Mouse (Mus musculus) thymus, adult 2 months (tissue): ENCODE measurements at regions not wholly inside any gene's neighbourhood (a gene's known extent, or its start where the extent isn't known, plus 50 kb on each side); places are given as distances from the start of the nearest gene placed in this dataset.

Experiments
- DNase-seq: peaks from one replicate; pipeline ENCODE4 v3.0.0; 2021
- H3K27ac ChIP-seq: fragments of 200-500 bp; 2 replicates; pipeline ENCODE4 v1.5.1; 2012; ENCODE audit warnings: low read length, control low read depth; ENCODE audit not compliant: control insufficient read depth, insufficient read depth
- H3K27me3 ChIP-seq: fragments of 200-500 bp; 2 replicates; pipeline ENCODE4 v1.6.1; 2012; ENCODE audit warnings: mild to moderate bottlenecking, low read length, moderate library complexity, mixed read lengths; ENCODE audit not compliant: control insufficient read depth, insufficient read depth
- H3K36me3 ChIP-seq: fragments of 200-500 bp; 2 replicates; pipeline ENCODE4 v1.6.1; 2012; ENCODE audit warnings: mild to moderate bottlenecking, low read length, moderate library complexity; ENCODE audit not compliant: control insufficient read depth, insufficient read depth
- H3K4me1 ChIP-seq: fragments of 200-500 bp; replicated peaks from 2 replicates; pipeline ENCODE4 v1.6.1; 2012; ENCODE audit warnings: low read length; ENCODE audit not compliant: control insufficient read depth, insufficient read depth
- H3K4me3 ChIP-seq: fragments of 200-500 bp; 2 replicates; pipeline ENCODE4 v1.5.1; 2012; ENCODE audit warnings: mild to moderate bottlenecking, low read length, control low read depth, moderate library complexity; ENCODE audit not compliant: control insufficient read depth, insufficient read depth
- CTCF ChIP-seq: fragments of 200-500 bp; IDR thresholded peaks from 2 replicates; pipeline ENCODE4 v1.5.1; 2012; ENCODE audit warnings: mild to moderate bottlenecking, control low read depth, low read length, moderate library complexity, borderline replicate concordance; ENCODE audit not compliant: control insufficient read depth, poor library complexity, insufficient read depth; ENCODE audit errors: extremely low read depth
- POLR2A ChIP-seq: fragments of 200-500 bp; IDR thresholded peaks from 2 replicates; pipeline ENCODE4 v1.6.1; 2012; ENCODE audit warnings: mild to moderate bottlenecking, low read length, control low read depth, moderate library complexity; ENCODE audit not compliant: control insufficient read depth, poor library complexity, insufficient read depth; ENCODE audit errors: extremely low read depth
- WGBS: fragments of 180-500 bp; shearing (Covaris S2); methylation state at CpG from one replicate; pipeline ENCODE4 v1.1.7; 2018; 5-methylcytosine and 5-hydroxymethylcytosine counted together

DNA sequence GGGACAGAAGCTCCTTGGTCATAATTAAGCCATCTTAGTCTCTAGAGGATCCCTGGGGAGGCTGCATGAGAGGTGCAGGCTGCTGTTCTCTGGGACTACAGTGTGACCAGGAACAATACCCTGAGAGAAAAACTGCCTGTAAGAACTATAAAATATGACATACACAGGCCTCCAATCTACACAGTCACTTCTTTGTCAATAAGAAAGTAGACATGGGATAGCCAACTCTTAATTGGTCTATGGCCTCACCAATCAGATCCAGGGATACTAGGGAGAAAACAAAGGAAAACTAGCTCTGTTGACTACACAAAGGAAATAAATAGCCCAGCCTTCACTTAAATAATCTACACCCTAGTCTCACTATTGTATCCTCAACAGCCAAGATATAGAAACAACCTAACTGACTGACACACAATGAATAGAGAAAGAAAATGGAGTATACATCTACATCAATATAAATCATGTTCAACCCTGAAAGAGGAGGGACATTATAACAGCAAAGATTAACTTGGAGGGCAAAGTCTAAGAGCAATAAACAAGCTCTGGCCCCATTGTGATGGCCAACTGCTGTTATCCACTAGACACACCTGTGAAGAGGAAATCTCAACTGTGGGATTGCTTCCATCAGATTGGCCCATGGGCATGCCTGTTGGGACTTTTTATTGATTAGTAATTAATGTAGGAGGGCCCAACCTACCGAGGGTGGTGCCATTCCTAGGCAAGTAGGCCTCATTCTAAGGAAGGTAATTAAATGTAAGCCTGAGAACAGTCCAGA lies 166.6 kb upstream of the Mgmt start:
- TF ChIP-seq CTCF (no peak), POLR2A (no peak)
- WGBS = 81% methylated on average over 1 of the region's 1 CpGs
- Histone ChIP-seq H3K36me3 (no peaks in the 10 kb centered on the region), H3K27me3 (no peaks in the 10 kb centered on the region), H3K27ac (no peak overlapping the region), H3K4me3 (no peak overlapping the region), H3K4me1 (no peaks in the 10 kb centered on the region)
- DNase-seq = no peak

DNA sequence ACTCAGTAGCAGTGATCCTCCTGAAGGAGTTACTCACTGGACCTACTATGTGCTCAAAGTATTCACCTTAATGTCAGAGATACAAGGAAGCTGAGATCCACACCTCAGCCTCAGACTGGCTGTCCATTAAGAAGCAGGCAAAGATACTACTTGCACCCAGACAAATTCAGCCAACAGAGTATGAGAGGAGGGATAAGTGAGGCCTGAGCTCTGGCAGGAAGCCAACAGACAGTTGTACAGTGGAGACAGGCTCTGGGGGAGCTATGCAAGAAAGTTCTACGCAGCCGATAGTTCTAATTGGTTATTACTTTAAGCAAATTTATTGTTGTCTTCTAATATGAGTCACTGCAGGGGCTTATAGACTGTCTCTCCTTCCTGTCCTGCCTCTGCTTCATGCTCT lies 152.2 kb upstream of the Mgmt start:
- Histone ChIP-seq H3K27me3 (no peaks in the 10 kb centered on the region), H3K36me3 (no peaks in the 10 kb centered on the region), H3K4me3 (no peak overlapping the region), H3K4me1 (no peaks in the 10 kb centered on the region), H3K27ac (no peak overlapping the region)
- 98% methylated on average over 2 of the region's 2 CpGs for WGBS
- no peak for DNase-seq
- TF ChIP-seq CTCF = no peak
- TF ChIP-seq POLR2A = no peak

DNA sequence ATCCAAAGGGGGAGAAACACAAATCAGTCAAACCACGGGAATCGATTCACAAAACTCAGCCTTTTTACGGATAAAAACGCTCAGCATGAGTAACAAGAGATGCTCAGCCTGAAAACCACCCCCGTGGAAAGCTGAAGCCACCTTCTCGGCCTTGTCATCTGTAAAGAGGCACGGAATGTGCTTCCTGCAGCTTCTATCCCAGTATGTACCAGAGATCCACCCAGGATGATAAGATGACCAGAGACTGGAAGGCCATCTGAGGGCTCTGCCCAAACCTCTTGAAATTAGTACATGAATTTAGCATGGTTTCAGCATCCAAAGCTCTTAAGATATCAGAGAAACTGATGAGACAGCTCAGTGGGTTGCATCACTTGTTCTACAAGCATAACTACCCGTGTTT lies 149.0 kb upstream of the Mgmt start:
- H3K27me3 ChIP-seq = no peaks in the 10 kb centered on the region
- 91% methylated on average over 8 of the region's 8 CpGs for WGBS
- no peaks in the 10 kb centered on the region for H3K4me1 ChIP-seq
- TF ChIP-seq POLR2A (no peak), CTCF (no peak)
- no peak for DNase-seq
- no peak overlapping the region for H3K4me3 ChIP-seq
- H3K36me3 ChIP-seq = no peaks in the 10 kb centered on the region
- no peak overlapping the region for H3K27ac ChIP-seq

DNA sequence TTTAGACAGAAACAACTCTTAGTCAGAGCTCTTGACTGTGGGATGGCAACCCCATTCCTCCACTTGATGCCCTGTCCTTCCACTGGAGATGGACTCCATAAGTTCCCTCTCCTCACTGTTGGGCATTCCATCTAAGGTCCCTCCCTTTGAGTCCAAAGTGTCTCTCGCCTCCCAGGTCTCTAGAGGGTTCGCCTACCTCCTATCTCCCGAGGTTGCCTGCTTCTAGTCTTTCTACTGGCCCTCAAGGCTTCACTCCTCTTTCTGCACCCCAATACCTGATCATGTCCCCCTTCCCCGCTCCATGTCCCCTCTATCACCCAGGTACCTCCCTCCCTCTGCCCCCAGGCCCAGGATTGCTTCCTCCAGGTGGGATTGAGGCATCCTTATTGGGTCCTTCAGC lies 142.9 kb upstream of the Mgmt start:
- DNase-seq = no peak
- WGBS = 92% methylated on average over 4 of the region's 4 CpGs
- no peak for TF ChIP-seq POLR2A
- H3K27ac ChIP-seq = no peak overlapping the region
- no peaks in the 10 kb centered on the region for H3K36me3 ChIP-seq
- no peaks in the 10 kb centered on the region for H3K4me1 ChIP-seq
- no peaks in the 10 kb centered on the region for H3K27me3 ChIP-seq
- H3K4me3 ChIP-seq = no peak overlapping the region

DNA sequence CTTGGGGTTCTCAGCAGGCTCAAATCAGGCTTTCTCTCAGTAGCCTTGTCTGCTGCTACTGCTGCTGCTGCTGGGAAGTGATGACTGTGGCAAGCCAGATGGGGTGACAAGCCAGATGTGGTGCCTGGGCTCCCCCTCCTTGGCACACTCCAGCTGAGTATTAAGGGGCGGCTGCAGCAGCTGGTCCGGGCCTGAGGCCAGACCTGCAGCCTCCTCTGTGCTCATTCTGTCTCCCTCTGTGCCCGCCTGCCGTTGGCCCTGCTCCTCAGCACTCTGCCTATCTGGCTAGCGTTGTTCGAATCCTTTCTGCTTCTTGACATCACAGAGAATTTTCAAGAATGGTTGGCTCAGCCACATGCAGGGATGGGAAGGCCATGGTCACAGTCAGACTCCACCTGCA lies 139.6 kb upstream of the Mgmt start:
- no peak overlapping the region for H3K4me3 ChIP-seq
- WGBS = 95% methylated on average over 6 of the region's 6 CpGs
- no peaks in the 10 kb centered on the region for H3K36me3 ChIP-seq
- H3K27ac ChIP-seq = no peak overlapping the region
- H3K4me1 ChIP-seq = no peaks in the 10 kb centered on the region
- H3K27me3 ChIP-seq = no peaks in the 10 kb centered on the region
- no peak for DNase-seq
- no peak for TF ChIP-seq CTCF
- no peak for TF ChIP-seq POLR2A

DNA sequence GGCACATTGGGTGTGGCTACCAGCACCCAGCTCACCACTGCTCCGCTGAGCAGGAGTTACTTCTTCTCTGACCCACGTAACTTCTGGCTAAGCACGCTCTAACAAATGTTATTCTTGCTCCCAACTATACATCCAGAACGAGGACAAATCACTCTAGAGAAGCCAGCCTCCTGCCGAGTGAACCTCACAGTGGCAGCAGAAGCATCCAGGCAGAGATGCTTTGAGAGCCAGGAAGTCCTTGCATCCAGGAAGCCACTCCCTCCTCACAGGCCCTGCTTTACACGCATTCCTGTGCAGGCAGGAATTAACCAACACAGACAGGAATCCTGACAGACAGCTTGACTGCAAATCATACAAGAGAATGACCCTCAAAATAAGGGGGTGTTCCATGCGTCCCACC lies 129.4 kb upstream of the Mgmt start:
- H3K27ac ChIP-seq = no peak overlapping the region
- no peaks in the 10 kb centered on the region for H3K4me1 ChIP-seq
- no peak for DNase-seq
- no peaks in the 10 kb centered on the region for H3K36me3 ChIP-seq
- no peaks in the 10 kb centered on the region for H3K27me3 ChIP-seq
- 55% methylated on average over 7 of the region's 7 CpGs for WGBS
- TF ChIP-seq CTCF (no peak), POLR2A (no peak)
- H3K4me3 ChIP-seq = no peak overlapping the region

DNA sequence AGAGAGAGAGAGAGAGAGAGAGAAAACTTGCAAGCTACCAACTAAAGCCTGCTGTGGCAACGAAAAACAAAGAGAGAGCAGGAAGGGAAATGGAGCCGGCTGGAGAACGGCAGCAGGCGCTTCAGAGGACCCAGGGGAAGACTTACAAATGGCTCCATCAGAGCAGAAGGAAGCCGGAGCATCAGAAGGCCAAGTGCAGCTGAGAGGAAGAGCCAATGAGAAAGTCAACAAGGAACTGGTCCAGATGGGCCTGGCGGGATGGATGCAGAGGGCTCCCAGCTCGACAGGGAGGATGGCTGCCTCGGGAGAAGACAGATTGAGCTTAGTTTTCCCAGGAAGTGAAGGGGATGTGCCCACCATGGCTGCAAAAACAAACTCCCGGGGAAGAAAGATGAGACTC lies 127.2 kb upstream of the Mgmt start:
- no peaks in the 10 kb centered on the region for H3K4me1 ChIP-seq
- TF ChIP-seq CTCF = no peak
- no peak for TF ChIP-seq POLR2A

More for the DNA sequence above, 127.2 kb upstream of the Mgmt start:
- 82% methylated on average over 9 of the region's 9 CpGs for WGBS
- H3K27me3 ChIP-seq = no peaks in the 10 kb centered on the region
- no peak overlapping the region for H3K27ac ChIP-seq
- H3K36me3 ChIP-seq = no peaks in the 10 kb centered on the region
- no peak overlapping the region for H3K4me3 ChIP-seq
- no peak for DNase-seq
